Mouse (Mus musculus) left cerebral cortex, adult 18-20 months (tissue): ENCODE data around the gene Trak1. TPM values are rescaled to one million over a fixed set of nuclear protein-coding genes. Genes with fewer than 3 reads are reported as not detected.
A peak's percentile ranks its signal among the peaks of the same experiment; 100 is the strongest.

Source experiments
- DNase-seq, 2 experiments: peaks; one replicate each; pipeline ENCODE4 v3.0.0; 2021 to 2022; ENCODE audit warnings: low spot score in 2 of 2, mixed read lengths in 1 of 2
- total RNA-seq, 2 experiments: library from RNA; stranded (reverse); gene quantifications; 2 replicates each; pipeline ENCODE4 v1.2.3; 2021

Trak1 gene
- total RNA-seq, 2 experiments from 2014 or later = 239 to 275 TPM

DNA sequence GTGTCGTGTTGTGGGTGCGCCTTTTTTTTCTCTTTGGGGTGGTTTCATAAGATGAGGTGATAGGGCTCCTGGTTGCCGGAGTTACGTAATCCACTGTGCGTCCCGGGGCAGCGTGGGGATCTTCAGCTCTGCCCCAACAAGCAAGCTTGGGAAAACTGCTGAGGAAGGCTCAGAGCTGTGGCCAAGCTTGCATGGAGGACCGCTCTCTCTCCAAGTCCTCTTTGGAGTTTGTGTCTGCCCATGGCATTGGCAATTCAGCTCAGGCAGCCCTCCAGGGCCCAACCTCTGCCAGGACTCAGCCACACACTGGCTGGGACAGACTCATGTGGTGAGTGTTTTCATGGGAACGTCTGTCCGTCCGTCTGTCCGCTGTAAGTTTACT lies 69.6 kb downstream of the Trak1 start:
- no peak for DNase-seq

- DNase-seq = no peak
Observed at GRCm38 (mm10) chr9:121369573-121369972, 72.3 kb downstream of the Trak1 start.

GRCm38 (mm10) chr9:121371346-121371891 lies 74.1 kb downstream of the Trak1 start:
- peak in 1 of 2 experiments; percentile 66 for DNase-seq

GRCm38 (mm10) chr9:121371946-121372646 lies 74.8 kb downstream of the Trak1 start:
- DNase-seq = no peak

DNA sequence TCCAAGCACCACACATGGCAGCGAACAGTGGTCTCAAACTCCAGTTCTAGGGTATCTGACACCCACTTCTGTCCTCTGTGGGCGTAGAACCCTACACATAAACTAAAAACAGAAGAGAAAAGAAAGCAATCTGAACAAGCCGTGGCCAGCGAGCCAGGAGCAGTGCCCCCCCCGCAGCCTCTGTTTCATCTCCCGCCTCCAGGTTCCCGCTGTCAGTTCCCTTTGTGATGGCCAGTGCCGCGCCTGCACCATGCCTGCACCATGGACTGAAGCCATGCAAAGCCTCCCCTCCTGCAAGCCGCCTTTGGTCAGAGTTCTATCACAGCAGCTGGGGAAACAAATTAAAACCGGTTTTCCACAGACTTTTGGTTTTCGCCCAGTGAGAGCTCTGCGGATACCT lies 75.8 kb downstream of the Trak1 start:
- peak in 1 of 2 experiments; percentile 64 for DNase-seq

- no peak for DNase-seq
Observed at GRCm38 (mm10) chr9:121373512-121373911, 76.2 kb downstream of the Trak1 start.

- DNase-seq = peak in 1 of 2 experiments; percentile 42
Observed at GRCm38 (mm10) chr9:121374076-121374863, 77.0 kb downstream of the Trak1 start.

GRCm38 (mm10) chr9:121374864-121375255 lies 77.6 kb downstream of the Trak1 start:
- no peak for DNase-seq

DNA sequence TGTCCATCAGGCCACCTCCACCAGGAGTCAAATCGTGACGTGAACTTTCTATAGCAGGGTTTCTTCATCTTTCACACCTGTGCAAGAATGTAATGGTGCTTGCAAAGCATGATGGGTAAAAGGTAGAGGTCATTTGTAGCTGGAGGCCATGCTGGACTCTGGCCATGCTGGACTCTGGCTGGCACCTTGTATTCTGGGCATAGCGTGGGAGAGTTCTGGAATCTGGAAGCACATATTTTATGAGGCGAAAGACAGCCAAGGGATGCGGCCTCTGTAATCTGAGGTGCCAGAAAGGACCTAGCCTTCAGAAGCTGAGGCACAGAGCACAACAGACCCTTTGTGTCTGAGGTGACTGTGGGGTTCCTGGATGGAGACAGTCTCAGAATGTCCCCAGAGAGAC lies 78.8 kb downstream of the Trak1 start:
- DNase-seq = no peak

DNA sequence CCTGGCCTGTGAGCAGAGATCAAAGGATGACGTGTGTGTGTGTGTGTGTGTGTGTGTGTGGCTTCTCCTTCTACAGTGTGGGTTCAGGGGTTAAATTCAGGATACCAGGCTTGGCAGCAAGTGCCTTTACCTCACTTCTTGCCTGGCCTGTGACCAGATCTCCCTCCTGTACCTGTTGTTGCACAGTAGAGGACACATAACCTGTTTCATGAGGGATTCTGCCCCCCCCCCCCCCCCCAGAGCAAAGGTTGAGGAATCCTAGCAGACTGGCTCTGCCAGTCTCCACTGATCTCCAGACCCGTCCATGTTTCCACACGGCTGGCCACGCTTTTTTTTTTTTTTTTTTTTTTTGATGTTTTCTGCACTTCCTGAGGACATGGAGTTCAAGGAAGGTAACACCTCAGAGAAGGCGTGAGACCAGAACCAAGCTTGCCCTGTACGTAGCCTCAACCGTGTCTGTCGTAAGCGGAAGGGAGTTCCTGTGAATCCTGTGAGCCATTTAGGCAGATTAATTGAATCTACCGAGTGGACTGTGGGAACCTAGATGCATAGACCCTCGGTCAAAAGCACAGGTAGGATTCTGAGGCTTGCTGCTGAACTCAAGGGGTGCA lies 83.1 kb downstream of the Trak1 start:
- DNase-seq = no peak

DNA sequence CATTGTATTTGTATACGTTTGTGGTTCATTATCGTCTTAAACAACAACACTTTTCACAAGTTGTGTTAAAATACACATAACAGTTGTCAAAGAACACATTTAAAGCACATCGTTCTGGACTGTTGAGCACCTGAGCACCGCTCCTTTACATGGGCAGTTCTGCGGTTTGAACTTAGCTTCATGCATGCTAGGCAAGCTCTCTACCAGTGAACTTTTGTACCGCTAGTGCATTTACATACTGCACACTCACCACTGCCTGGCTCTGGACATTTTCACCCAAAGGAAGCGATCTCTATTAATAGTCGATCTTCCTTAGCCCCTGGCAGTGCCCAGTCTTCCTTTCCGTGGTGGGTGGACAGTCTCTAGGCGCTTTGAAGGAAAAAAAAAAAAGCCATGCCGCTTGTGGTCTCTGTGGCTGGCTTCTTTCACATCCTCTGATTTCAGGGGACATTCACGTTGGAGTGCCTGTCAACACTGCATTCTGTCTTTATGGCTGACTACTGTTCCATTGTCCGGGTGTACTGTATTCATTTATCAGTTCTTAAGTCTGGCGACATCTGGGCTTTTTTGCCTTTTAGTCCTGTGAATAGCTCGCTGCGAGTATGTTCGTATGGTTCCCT lies 84.5 kb downstream of the Trak1 start:
- DNase-seq = no peak

DNA sequence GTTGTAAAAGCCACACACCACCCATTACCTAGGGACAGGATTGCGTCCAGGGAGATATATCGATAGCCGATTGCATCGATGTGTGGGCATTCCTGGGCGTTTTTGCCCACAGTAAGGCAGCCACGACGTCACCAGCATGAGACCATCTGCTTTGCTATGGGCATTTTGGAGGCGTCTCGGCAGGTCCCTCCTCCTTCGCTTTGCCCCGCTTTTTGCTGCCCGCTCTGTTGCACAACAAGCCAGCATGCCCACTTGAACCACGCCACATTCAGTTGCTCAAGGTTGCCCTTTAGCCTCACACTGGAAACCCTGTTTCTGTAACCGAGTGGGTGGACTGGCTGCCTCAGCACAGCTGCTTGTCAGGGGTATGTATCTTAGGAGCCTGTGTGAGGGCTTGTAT lies 85.3 kb downstream of the Trak1 start:
- peak; percentile 80 to 85 for DNase-seq

- DNase-seq = peak; percentile 84 to 90
Observed at GRCm38 (mm10) chr9:121383180-121383586, 85.9 kb downstream of the Trak1 start.

DNA sequence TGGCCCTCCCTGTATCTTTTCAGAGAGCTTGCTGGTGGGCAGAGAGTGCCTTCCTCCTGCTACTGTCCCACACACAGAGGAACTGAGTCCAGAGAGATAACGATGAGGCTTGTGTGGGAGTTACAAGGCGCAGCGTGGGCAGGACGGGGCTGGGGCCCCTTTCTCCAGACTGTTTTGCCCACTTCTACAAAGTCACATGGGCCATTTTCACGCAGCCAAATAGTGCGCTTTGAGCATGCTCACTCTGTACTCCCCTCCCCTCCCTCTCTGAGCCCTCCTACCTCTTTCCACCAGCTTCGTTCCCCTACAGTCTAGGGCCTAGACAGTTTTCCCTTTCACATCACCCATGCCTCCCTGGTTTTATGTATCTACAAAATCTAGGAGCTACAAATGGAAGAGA lies 87.3 kb downstream of the Trak1 start:
- peak in 1 of 2 experiments; percentile 60 for DNase-seq

GRCm38 (mm10) chr9:121385091-121385748 lies 87.9 kb downstream of the Trak1 start:
- peak; percentile 92 to 94 for DNase-seq

DNA sequence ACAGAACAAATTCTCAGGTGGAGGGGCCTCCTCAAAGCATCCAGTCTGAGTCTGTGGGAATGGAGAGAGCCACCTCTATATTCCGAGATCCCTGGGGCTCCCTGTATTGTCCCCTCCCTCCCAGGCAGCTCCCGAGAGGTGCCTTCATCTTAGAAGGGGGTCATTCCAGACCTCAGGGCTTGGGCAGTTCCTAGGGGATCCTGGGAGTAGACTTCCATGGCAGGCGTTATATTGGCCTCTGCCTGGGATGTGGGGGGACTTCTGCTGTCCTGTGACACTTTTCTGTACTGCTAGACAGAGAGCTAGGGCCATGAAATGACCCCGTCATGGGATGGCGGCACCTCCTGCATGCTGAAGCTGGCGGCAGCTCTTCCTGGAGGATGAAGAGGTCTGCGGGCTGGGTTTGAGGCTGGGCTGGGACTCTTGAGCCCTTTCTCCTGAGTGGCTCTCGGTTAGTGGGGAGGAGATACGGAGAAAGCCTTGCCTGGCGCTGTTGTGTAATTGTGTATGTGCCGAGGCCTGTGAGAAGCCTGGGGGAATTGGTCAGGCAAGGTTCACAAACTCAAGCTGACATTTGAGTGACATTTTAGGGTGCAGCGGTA lies 88.5 kb downstream of the Trak1 start:
- no peak for DNase-seq

DNA sequence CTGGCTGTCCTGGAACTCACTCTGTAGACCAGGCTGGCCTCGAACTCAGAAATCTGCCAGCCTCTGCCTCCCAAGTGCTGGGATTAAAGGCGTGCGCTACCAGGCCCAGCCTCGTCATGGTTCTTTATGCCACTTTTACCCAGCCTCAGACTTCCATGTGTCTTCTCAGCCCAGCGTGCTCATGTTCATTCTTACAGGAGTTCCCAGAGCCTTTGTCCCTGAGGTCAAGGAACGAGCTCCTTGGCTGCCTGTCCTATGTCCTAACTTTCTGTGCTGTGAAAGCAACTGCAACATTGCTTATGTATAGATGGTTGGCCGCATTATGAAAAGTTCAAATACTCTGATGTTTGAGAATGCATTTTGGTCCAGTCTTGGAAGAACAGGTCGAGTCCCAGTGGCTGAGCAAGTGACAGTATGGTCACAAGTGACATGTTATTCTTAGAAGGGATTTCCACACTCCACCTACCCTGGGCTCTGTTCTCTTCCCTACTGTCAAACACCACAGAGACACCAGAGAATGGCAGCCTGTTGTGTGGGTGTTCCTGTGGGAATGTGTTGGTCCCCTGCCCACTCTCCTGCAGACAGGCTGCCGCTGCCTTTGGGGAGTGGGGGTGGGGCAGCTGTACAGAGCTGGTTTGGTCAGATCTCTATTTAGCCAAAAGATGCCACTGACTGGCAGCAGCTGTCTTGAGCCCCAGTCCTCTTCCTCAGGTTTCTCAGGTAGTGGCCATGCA lies 90.4 kb downstream of the Trak1 start:
- DNase-seq = peak; percentile 84 to 93

- DNase-seq = no peak
Observed at GRCm38 (mm10) chr9:121388273-121388931, 91.1 kb downstream of the Trak1 start.

- peak in 1 of 2 experiments; percentile 43 for DNase-seq
Observed at GRCm38 (mm10) chr9:121389258-121389657, 92.0 kb downstream of the Trak1 start.
